Mouse (Mus musculus) layer of hippocampus, adult 6 months (tissue): ENCODE data around the gene Trappc3l. TPM values are rescaled to one million over a fixed set of nuclear protein-coding genes. Genes with fewer than 3 reads are reported as not detected.

ENCODE experiments used
- long read RNA-seq, 2 experiments: library from polyadenylated mRNA; unstranded; transcript quantifications; one replicate each; pipeline ENCODE4 v2.0.0; 2019 to 2020
- polyA plus RNA-seq: library from polyadenylated mRNA; unstranded; fragments of <200 nt; fragmentation: Nextera tagmentation; gene quantifications from 2 replicates; pipeline ENCODE4 v1.2.3, GENCODE M21; 2021

Gene Trappc3l
- polyA plus RNA-seq: 0.15 and 0.23 TPM in 2 replicates
- long read RNA-seq, experiment 1, partial matches to known transcripts: 1 of 1 reads
- long read RNA-seq, experiment 1, other reads (novel, unspliced or antisense): 0 of 1 reads
- long read RNA-seq, experiment 2: 0 reads

DNA sequence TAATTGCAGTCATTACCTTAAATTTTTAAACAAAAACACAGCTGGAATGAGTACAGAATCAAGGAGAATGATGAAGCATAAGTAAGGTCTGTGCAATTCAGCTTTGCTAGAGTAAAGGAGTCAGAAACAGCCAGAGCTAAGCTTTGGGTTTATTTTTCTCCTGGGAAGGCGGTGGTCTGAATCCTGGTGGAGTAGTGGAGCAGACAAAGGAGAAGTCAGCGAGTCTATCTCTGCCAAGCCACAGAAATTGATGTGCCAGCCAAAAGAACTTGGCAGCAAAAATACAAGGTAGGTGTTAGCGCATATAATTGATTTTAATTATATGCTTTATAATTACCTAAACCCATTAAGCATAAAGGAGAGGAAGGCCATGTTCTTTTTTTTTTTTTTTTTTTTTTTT lies at the start of gene Trappc3l:
Trappc3l (plus strand) TSS at position 197 of the 400 bp plus-strand sequence.

DNA sequence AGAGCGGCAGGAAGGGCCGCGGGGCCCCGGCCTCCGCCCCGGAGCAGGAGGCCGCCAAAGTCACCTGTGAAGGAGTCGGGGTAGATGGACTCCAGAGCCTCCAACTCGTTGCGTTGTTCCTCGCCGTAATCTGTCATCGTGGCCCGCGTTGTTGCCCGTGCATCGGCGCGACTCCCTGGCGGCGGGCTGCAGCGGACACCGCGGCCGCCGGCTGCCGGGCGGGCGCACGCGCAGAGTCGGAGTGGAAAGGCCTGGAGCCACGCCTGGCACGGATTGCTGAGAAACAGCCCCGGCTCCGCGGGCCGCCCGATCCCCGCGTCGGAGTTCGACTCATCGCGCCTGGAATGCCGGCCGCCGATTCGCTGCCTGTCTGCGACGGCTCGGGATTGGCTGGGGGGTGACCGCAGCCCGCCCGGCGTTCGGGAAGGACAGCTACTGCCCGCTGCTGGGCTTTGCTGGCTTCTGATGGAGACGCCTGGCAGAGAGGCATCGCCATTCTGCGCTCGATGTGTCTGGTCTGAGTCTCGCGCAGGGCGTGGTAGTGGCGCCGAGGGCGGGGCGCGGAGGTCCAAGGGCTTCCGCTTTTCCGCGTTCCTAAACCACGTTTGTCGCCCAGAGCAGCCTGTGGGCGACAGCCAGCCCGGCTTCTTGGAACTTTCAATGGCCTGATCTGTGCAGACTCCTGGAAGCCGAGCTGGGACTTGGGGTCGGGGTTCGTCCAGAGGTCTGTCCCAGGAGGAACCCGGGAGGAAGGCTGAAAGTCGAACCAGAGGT lies 17.9 kb upstream of the Trappc3l start, which contains the start of gene Rwdd1:
Rwdd1 (minus strand) TSS at position 323 of the 774 bp plus-strand sequence.

DNA sequence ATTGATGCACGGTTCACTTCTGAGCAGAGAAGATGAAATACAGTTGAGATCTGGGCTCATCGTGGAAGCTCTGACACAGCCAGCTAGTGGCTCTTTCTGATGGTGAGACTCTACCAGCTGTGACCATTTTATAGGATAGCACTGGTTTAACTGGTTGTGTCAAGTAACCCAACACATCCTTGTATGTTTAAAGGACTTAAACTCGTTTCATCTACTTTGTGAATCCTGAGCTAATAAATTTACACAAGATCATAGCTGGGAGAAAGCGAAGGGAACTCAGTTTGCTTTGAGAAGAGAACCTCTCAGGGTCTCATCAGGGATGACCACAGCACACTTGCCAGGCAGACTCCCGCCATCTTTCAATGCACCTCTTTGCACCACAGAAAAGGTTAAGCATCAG lies 6.8 kb downstream of the Trappc3l start, which contains the start of gene Calhm4:
Calhm4 (minus strand) TSS at position 101 of the 400 bp plus-strand sequence.

GRCm38 (mm10) chr10:34096418-34096883 lies 59.1 kb downstream of the Trappc3l start, which contains the start of gene Calhm5:
TSS of gene Calhm5 (minus strand) at chr10:34096519.

DNA sequence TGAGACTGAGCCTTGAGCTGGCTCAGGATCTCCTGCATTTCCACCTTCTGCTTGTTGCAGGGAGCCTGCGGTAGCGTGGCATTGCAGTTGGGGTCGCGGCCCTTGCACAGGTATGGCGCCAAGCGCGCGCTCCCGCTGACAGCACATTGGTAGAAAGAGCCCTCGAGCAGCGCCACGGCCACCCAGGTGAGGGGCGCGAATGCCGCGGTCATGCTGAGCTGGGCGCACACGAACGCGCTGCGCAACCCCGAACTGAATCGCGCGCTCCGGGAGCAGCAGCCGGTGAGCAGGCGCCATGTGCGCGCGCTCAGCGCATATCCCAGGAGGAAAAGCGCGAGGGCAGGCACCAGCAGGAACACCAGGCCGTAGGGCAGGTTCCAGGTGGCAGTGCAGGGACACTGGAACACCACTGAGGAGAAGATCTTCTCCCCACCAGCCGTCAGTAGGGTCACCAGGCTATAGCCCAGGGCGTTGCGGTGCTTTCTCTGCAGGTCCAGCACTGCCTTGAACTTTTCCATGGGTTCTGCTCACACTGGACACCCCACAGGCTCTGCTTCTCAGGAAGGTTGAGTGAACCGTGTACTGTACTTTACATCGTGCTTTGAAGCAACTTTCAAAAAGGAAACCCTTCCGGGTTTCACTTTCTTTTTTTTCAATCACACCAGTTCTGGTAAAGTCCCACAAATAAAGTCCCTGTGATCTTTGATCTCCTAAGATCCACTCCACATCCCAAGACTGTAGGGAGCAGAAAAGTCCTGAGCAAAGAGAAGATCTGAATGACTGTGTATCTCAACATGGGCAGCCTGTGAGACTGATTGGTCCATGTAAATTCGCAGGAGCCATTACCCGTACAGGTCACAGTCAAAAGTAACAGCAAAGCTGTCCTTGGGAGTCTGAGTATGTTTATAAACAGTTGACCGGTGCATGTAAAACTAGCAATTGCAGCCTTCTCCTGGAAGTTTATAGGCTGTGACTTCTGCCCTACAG lies 90.3 kb downstream of the Trappc3l start, which contains the start of gene Calhm6:
Calhm6 (minus strand) TSS at position 593 of the 987 bp plus-strand sequence.

Other genes starting within 250 kb of the Trappc3l start
- gene Sult3a1, start 179.9 kb upstream of the Trappc3l start, polyA plus RNA-seq: not detected in 2 replicates
- 1.1 and 2.7 TPM in 2 replicates for gene Rsph4a, start 132.5 kb upstream of the Trappc3l start, polyA plus RNA-seq
- 5.3 TPM in 2 replicates for gene Zup1, start 86.3 kb upstream of the Trappc3l start, polyA plus RNA-seq
- 169 and 170 TPM in 2 replicates for gene Rwdd1, start 18.0 kb upstream of the Trappc3l start, polyA plus RNA-seq
- not detected in 2 replicates for gene Calhm4, start 6.7 kb downstream of the Trappc3l start, polyA plus RNA-seq
- gene Calhm5, start 58.9 kb downstream of the Trappc3l start, polyA plus RNA-seq: 4.4 and 4.6 TPM in 2 replicates
- 0.59 and 1.4 TPM in 2 replicates for gene Calhm6, start 90.4 kb downstream of the Trappc3l start, polyA plus RNA-seq
- 1.6 and 1.7 TPM in 2 replicates for gene Dse, start 170.1 kb downstream of the Trappc3l start, polyA plus RNA-seq
- 144 and 159 TPM in 2 replicates for gene Tspyl1, start 244.6 kb downstream of the Trappc3l start, polyA plus RNA-seq